Mouse (Mus musculus) adrenal gland, postnatal 0 days (tissue): ENCODE data around the gene Tas2r120. TPM values are rescaled to one million over a fixed set of nuclear protein-coding genes. Genes with fewer than 3 reads are reported as not detected.

Source experiments
- polyA plus RNA-seq: library from polyadenylated mRNA; unstranded; fragments of >200 nt; fragmentation: Nextera tagmentation; extraction: Ambion mirVana; gene quantifications from 2 replicates; pipeline ENCODE4 v1.2.1, GENCODE M21; 2015

The Tas2r120 gene
- not detected in 2 replicates for polyA plus RNA-seq

DNA sequence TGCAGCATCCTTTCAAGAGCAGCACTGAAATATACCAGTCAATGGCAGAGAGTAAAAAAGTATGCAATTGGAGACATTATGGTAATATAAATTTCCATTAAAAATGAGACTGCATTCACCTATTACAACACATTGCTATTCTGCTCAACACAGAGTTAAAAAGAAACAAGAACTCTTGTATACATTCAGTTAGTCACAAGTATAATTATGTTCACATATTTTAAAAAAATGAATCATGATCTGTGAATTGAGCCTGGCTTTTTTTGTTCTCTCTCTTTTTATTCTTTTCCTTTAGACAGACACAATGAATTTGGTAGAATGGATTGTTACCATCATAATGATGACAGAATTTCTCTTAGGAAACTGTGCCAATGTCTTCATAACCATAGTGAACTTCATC lies at the start of gene Tas2r120:
Tas2r120 (plus strand) TSS at position 301 of the 400 bp plus-strand sequence.

DNA sequence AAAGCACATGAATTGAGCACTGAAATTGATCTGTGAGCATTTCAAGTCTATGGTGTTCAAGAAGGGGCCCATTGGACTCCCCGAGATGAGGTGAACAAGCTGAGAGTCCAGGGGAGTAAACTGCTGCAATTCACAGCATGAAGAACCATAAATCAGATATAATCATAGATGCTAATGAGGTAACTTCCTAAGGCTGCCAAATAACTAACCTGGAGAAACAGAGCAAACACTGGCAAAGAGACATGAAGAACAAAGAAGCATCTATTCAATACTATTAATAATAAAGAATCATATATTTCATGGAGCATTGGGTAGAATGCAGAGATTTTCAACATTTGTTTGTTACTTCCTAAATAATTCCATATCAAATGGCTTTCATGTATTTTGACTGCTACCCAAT lies 5.3 kb upstream of the Tas2r120 start, which contains the start of gene A630073D07Rik:
A630073D07Rik (minus strand) TSS at position 101 of the 400 bp plus-strand sequence.

DNA sequence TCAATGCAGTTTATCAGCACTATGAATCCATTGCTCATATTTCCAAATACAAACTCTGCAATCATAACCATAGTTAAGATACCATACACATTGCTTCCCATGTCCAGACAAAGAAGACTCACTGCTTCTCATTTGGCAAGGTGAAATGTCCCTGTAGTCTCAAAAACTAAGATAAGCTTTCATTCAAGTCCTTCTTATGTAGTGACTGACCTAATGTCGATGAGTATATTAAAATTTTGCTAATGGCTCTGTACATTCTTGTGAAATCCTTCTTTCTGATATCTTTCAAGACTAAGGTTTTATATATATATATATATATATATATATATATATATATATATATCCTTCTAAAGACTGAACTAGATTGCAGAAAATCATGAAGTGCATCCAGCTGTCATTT lies 44.2 kb downstream of the Tas2r120 start, which contains the start of gene Tas2r121:
Tas2r121 (minus strand) TSS at position 101 of the 400 bp plus-strand sequence.

Other genes with a start within 250 kb of the Tas2r120 start
- not detected in 2 replicates for gene Prh1, start 87.1 kb upstream of the Tas2r120 start, polyA plus RNA-seq
- not detected in 2 replicates for gene Prp2, start 61.0 kb upstream of the Tas2r120 start, polyA plus RNA-seq
- gene A630073D07Rik, start 5.4 kb upstream of the Tas2r120 start, polyA plus RNA-seq = not detected in 2 replicates
- gene Tas2r121, start 44.1 kb downstream of the Tas2r120 start, polyA plus RNA-seq = not detected in 2 replicates
- gene Tas2r122, start 55.0 kb downstream of the Tas2r120 start, polyA plus RNA-seq = not detected in 2 replicates
- not detected in 2 replicates for gene Tas2r115, start 81.1 kb downstream of the Tas2r120 start, polyA plus RNA-seq
- gene Tas2r124, start 97.8 kb downstream of the Tas2r120 start, polyA plus RNA-seq = not detected in 2 replicates
- gene Tas2r102, start 105.2 kb downstream of the Tas2r120 start, polyA plus RNA-seq = not detected in 2 replicates
- not detected in 2 replicates for gene Tas2r136, start 121.2 kb downstream of the Tas2r120 start, polyA plus RNA-seq
- gene Tas2r117, start 145.9 kb downstream of the Tas2r120 start, polyA plus RNA-seq = not detected in 2 replicates
- gene Tas2r123, start 190.2 kb downstream of the Tas2r120 start, polyA plus RNA-seq = not detected in 2 replicates
- not detected in 2 replicates for gene Tas2r116, start 198.5 kb downstream of the Tas2r120 start, polyA plus RNA-seq
- gene Tas2r110, start 211.1 kb downstream of the Tas2r120 start, polyA plus RNA-seq = not detected in 2 replicates
- gene Tas2r113, start 236.1 kb downstream of the Tas2r120 start, polyA plus RNA-seq = not detected in 2 replicates